Mouse (Mus musculus) retina, adult 2 months (tissue): ENCODE results near the gene Azgp1.
"Not testable (repeated sequence)": the region's sequence is repeated elsewhere in the genome, so short reads cannot be mapped to it uniquely, and the experiment has no call there.

Experiments
- DNase-seq: peaks from one replicate; pipeline ENCODE4 v3.0.0-alpha.2; 2012; ENCODE audit warnings: low read depth, low spot score

The Azgp1 gene

GRCm38 (mm10) chr5:137981300-137981699, at the start of gene Azgp1:
Gene Azgp1, plus strand, starts transcription at chr5:137981520.
- no peak for DNase-seq

DNA sequence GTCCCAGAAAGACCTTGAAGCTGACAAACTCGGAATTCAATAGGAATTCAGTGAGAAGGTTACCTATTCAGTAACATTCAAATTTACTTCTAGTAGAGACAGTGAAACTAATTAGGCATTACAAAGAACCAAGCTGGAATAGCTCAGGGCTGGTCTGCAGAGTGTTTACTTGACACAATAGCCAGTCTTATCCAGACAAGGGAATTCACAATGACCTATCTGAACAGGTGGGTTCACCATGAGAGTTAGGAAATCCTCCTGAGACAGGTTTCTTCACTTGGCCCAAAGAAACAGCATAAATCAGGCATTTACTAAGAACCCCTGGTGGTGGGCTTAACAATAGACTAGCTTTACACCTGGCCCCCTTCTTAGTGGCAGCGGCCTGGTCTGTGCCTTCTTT, 47.4 kb upstream of the Azgp1 start:
- not testable (repeated sequence) for DNase-seq

- no peak for DNase-seq
Observed at GRCm38 (mm10) chr5:137936486-137936885, 44.8 kb upstream of the Azgp1 start.

- no peak for DNase-seq
Observed at GRCm38 (mm10) chr5:137937238-137937637, 44.1 kb upstream of the Azgp1 start.

- no peak for DNase-seq
Observed at GRCm38 (mm10) chr5:137940948-137941347, 40.4 kb upstream of the Azgp1 start.

- no peak for DNase-seq
Observed at GRCm38 (mm10) chr5:137943133-137943532, 38.2 kb upstream of the Azgp1 start.

- no peak for DNase-seq
Observed at GRCm38 (mm10) chr5:137947303-137947702, 34.0 kb upstream of the Azgp1 start.

DNA sequence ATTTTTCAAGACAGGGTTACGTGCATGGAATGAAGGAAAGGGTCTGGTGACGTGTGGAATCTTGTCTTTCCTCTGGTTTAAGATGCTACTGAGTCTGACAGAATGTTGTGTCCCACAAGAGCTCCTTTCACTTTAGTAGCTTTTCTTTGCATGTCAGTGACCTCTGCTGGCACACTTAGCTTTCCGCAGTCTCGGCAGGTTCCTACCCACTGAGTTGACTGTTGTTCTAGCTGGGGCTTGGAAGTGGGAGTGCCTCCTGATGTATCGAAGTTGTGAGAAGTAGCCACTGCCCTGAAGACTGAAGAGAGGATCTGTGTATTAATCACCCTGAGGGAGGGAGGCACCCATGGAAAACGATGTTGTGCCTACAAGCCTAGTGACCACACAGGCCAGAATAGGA, 30.1 kb upstream of the Azgp1 start:
- no peak for DNase-seq

DNA sequence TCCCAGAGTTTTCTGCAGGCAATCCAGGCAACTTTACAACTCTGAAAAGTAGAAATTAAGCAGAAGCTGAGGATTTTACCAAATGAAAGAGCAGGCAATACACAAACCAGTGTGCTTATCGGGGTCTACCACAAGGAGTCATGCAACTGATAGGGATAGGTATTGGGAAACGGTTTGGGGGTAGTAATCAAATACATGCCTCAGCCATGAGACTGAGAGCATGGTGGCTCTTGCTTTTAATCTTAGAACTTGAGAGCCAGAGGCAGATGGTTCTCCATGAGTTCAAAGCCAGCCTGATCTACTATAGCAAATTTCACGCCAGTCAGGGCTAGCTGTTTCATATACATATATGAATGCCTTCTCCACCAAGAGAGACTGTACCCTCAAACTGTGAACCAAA, 24.9 kb upstream of the Azgp1 start:
- DNase-seq = no peak

- no peak for DNase-seq
Observed at GRCm38 (mm10) chr5:137962945-137963344, 18.4 kb upstream of the Azgp1 start, which contains the start of gene Gjc3. Gene Gjc3, minus strand, starts transcription at chr5:137963098.

GRCm38 (mm10) chr5:137966492-137966891, 14.8 kb upstream of the Azgp1 start:
- no peak for DNase-seq

DNA sequence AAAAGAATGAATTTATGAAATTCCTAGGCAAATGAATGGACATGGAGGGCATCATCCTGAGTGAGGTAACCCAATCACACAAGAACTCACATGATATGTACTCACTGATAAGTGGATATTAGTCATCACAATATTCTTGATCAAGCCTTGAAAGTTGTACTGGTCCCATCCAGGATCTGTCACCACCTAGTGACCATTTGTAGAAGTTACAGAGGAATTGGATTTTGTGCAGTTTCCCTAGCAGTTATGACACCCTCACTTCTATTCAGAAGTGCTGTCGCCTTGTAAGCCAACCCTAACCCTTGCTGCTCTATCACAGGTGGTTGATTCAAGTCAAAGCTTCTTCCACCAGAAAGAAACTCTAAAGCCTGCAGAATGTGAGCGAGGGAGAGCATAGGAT, 8.2 kb upstream of the Azgp1 start:
- no peak for DNase-seq

DNA sequence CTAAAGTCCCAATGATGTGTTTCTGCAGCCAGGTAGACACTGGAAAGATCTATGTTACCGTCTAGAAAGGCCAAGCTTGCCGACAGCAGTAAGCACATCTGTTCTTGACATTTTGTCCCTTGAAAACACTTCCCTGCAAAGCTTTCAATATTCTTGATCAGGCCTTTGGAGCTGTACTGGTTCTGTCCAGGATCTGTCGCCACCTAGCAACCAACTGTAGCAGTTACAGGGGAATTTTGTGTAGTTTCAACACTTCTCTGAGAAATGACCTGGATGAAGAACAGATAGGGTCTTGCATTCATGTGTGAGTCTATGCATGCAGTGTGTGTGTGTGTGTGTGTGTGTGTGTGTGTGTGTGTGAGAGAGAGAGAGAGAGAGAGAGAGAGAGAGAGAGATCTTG, 7.6 kb upstream of the Azgp1 start:
- DNase-seq = no peak

DNA sequence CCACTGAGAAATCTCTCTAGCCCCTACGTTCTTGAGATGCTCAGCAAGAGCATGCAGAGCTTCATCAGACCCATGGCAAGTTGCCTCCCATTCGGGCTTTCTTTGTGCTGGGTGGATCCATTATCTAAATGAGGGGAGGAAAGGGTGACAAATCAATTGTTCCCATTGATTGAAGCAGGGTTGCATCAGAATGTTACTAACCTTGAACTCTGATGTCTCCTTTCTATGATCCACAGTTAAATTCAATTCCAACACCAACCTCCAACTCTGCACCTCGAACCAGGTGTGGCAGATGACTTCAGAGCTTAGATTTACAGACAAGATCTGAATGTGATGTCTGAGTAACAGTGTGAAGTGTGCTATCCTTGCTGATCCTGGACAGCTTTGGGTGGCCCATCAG, 6.6 kb upstream of the Azgp1 start:
- DNase-seq = no peak

- no peak for DNase-seq
Observed at GRCm38 (mm10) chr5:137975434-137975833, 5.9 kb upstream of the Azgp1 start.

GRCm38 (mm10) chr5:137977291-137977690, 4.0 kb upstream of the Azgp1 start:
- no peak for DNase-seq

DNA sequence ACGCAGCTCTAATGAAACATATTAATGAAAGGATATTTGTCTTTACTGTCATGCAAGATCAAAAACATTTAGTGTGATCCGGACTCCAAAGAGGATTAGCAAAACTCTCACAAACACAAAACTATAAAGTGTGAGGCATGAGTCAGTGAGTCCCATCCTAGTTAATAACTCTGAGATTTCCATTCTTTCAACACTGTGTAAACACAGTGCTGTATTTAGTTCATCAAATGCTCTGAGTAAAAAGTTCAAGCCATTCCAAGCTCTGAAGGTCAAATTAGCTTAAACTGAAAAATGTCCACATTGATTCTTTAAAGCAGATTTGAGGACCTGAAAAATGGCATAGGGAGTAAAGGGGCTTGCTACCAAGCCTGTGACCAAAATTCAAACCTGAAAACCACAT, 2.2 kb upstream of the Azgp1 start:
- no peak for DNase-seq

DNA sequence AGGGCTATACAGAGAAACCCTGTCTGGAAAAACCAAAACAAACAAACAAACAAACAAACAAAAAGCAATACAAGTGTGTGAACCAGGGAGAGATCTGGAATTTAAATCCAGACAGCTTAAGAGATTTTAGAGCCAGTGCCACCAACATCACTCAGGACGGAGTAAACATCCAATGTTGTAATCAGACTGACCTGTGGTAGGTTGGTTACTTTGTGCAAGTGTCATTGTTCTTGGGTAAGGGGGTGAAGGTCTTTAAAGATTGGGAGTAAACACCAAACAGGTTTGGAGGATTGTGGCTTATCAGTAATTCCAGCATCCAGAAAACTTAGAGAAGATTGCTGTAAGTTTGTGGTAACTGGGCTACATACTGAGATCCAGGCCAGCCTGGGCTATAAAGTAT, 5.0 kb downstream of the Azgp1 start:
- DNase-seq = no peak

DNA sequence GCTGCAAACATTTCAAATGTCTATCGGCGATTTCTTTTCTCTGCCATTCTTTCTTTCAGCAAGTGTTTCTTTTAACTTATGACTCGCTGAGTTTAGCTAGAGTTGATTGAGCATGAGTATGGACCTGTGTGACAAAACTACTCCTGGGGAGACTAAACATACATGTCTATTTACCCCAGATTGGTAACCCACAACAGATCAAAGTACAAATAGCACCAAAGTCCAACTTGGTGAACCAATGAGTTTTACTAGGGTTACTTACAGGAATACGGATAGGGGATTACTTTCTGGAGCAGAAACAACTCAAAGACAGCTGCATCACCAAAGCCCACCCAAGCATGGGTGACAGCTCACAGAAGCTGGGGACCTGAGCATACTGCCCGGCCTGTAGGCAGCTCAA, 28.1 kb downstream of the Azgp1 start:
- DNase-seq = no peak

DNA sequence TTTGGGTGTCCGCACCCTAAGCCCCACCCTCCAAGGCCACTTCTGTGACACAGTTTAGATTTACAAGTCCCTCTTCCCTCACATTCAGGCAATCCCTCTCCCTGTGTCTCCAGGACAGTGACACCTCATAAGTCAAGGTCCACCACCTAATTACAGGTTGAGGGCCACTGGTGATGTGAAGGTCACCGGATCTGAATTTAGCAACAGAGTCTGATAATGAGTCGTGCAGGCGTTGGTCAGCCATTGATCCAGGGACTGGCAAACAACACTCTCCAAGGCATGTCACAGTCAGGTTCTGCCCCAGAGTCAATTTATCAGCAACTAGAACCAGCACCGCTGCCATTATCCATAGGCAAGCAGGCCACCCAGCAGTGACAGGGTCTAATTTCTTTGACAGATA, 31.1 kb downstream of the Azgp1 start:
- no peak for DNase-seq

GRCm38 (mm10) chr5:138016530-138016929, 35.2 kb downstream of the Azgp1 start:
- no peak for DNase-seq

DNA sequence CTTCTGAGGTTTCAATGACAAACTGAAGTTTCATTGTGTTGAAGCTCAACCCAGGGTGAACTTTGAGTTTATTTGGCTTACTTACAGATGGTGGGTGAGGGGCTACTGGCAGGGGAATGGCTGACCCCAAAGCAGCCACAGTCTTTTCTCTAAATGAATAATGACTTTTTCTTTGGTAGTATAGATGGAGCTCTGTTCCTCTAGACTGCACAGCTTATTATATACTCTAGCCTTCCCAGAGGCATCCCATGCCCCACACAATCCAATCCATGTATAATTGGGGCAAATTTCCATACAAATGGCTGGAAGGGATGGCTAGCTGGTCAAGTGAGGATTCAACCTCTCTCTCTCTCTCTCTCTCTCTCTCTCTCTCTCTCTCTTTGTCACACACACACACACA, 35.7 kb downstream of the Azgp1 start:
- no peak for DNase-seq

- DNase-seq = not testable (repeated sequence)
Observed at GRCm38 (mm10) chr5:138019577-138019976, 38.3 kb downstream of the Azgp1 start.

- DNase-seq = not testable (repeated sequence)
Observed at GRCm38 (mm10) chr5:138020961-138021479, 39.7 kb downstream of the Azgp1 start, which contains the start of the genes Smok3a and Smok3b. Gene Smok3a, plus strand, starts transcription at chr5:138021261. Gene Smok3b, plus strand, starts transcription at chr5:138021429.
